Mouse (Mus musculus) left cerebral cortex, postnatal 10 days (tissue): ENCODE measurements around the gene Rars2. TPM values are rescaled to one million over a fixed set of nuclear protein-coding genes. Genes with fewer than 3 reads are reported as not detected.
"Not testable (repeated sequence)": the region's sequence is repeated elsewhere in the genome, so short reads cannot be mapped to it uniquely, and the experiment has no call there.

ENCODE experiments used
- DNase-seq, 2 experiments: peaks; one replicate each; pipeline ENCODE4 v3.0.0; 2021 to 2022; ENCODE audit warnings: low spot score in 2 of 2, mixed read lengths in 1 of 2; ENCODE audit errors: extremely low spot score in 1 of 2
- intact Hi-C: fragments of 180-260 bp; cut with DNase I; formaldehyde crosslinking; loops from one replicate; pipeline ENCODE4 v1.15.1; 2025
- total RNA-seq, 2 experiments: library from RNA; stranded (reverse); gene quantifications; 2 replicates each; pipeline ENCODE4 v1.2.3; 2021

Gene Rars2
- total RNA-seq, result 10 to 100 TPM; 26.9 to 31.4 TPM

DNA sequence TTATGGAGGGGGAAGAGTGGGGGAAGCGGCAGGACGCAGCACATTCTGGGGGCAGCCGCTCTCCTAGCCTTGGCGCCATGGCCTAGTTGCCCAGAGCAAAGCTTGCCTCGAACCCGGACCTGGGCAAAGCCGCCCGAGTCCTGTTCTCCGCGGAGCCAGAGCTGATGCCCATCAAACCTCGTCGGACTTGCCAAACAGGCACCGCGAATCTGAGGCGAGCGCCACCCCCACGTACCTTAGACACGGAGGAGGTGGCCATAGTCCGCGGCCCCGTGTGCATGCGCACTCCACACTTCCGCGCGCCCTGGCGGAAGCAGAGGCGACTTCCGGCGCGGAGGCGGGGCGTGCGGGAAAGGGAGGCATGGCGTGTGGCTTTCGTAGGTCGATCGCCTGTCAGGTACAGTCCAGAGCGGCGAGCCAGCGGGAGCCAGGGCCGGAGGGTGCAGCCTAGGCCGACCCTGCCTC, at the start of gene Rars2, which contains the start of gene Orc3:
TSS of gene Rars2 (plus strand) at position 328 of the 465 bp plus-strand sequence.
TSS of gene Orc3 (minus strand) at position 315 of the 465 bp plus-strand sequence.
- intact Hi-C loops, result no loop called here
- peak; percentile 85 to 95 for DNase-seq

DNA sequence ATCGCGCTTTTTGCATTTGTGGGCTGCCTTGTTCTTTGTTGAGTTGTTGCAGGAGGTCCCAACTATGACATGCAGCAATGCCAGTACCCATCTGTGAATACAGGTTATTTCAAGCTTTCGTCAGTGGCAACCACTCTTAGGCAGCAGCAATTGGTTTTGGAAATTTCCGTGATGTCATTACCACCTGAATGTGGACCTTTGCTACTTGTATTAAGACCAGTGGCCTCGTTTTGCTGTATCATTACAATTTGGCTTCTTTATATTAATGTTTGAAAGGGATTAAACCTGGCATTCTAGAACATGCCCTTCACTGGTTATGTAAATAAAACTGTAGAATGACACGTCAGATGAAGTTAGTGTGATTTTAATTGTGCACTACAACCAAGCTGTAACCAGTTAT, 48.5 kb upstream of the Rars2 start:
- DNase-seq, result no peak
- intact Hi-C loops, result no loop called here

DNA sequence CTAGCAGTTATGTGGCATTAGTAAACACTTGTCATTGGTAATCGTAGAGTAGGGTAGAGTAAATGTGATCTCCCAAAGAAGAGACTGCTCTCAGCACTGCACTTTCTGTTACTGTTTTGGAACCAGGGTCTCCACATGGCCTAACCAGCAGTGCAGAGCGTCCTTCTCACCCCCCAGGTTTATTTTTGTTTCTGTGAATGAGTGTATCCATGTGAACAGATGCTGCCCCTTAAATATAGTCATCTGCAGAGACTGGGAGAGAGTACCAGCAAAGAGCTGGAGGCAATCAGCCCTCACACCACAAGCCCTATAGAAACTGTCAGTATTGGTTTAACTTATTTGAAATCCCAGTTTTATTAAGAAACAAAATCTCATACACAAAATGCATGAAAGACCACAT, 41.9 kb upstream of the Rars2 start:
- no peak for DNase-seq
- intact Hi-C loops, result loop anchor here (10.0 kb wide), 1 partner anchor 352 kb away; no protein-coding TSS in a partner anchor

DNA sequence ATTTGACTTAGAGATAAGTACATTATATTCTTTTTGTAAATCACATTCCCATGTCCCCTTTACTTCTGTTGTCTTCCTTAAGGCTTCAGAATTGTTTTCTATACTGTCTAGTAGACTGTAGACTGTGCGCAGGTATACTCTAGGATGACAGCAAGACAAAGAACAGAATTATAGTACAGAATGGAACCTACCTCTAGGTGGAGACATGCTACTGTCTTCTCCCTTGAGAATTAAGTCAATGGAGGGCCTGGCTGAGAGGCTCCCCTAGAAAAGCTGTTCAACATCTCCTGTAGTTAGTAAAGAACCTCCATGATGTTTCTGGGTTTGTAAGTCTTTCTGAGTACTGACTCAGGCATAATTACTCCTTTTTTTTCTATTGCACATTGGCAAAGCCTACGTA, 37.7 kb upstream of the Rars2 start:
- no peak for DNase-seq
- intact Hi-C loops, result loop anchor here (10.0 kb wide), 1 partner anchor 348 kb away; no protein-coding TSS in a partner anchor

DNA sequence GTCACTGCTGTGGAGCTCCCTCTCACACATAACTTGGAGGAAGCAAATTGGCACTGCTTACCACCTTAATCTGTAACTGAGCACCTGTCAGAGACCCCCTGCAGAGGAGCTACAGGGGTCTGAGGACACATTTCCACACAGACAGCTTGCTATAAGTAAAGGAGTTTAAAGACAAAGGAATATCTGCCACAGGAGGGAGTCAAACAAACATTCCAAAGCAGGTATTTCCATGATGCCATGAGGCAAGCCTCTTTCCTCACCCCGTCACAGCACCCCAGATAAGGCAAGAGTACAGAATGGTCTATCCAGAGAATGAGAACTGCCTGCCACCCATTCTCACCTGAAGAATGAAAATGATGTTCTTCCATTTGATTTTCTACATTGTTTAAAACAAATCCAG, 35.5 kb upstream of the Rars2 start:
- no peak for DNase-seq
- intact Hi-C loops, result loop anchor here (10.0 kb wide), 1 partner anchor 346 kb away; no protein-coding TSS in a partner anchor

DNA sequence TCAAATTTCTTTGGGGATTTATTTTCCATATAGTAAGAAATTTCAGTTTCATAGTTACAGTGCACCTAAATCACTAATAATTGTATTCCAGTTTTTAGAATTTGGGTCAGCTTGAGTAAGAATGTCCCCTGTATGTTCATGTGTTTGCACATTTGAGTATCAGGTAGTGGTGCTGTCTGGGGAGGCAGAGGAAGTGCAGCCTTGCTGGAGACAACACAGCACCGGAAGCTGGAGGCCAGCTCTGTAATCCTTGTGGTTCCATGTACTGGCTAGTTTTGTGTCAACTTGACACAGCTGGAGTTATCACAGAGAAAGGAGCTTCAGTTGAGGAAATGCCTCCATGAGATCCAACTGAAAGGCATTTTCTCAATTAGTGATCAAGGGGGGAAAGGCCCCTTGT, 33.3 kb upstream of the Rars2 start:
- DNase-seq, intact Hi-C loops: not testable (repeated sequence)

DNA sequence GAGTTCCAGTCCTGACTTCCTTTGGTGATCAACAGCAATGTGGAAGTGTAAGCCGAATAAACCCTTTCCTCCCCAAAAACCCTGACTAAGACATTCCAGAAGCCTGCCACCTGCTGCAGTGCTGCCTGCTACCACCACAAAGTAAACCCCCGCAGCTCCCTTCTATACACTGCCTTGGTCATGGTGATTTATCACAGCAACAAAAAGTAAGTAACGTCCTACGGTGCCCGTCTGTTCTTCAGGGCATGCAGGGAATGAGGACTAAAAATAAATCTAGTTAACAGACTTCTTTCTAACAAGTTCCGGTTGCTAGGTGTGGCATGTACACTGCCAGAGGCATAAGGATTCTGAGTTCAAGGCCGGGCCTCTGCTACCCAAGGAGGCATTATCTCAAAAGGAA, 32.8 kb upstream of the Rars2 start:
- no peak for DNase-seq
- intact Hi-C loops, result no loop called here

DNA sequence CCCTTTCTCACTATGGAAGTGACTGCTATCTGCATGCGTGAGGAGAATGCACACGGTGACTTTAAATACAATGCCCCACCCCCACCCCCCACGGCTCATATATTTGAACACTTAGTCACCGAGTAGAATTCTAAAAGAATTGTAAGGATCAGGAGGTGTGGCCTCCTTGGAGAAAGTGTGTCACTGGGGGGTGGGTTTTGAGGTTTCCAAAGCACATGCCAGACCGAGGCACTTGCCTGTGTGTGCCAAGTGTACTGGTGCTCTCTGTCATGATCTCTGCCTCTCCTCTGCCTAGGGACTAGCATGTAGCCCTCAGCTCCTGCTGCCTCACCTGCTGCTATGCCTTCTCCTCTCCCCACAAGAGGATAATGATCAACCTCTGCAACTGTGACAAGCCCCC, 32.3 kb upstream of the Rars2 start:
- intact Hi-C loops, result no loop called here
- DNase-seq, result no peak

DNA sequence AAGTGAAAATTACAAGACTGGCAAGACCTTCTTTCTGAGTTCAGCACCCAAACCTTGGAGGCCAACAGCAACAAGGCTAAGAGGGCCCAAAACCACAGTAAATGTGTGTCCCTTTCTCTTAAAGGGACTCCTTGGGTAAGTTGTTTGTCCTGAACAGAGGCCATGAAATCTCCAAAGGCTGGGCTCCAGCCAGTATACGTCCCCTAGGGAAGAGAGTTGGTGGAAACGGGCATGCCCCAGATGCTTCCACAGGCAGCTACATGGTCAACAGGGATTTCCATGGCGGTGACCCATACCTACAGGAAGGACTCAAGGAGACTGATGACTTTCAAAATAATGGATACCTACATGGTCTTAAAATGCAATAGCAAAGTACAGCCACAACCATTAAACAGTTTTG, 31.3 kb upstream of the Rars2 start:
- no peak for DNase-seq
- intact Hi-C loops, result no loop called here

DNA sequence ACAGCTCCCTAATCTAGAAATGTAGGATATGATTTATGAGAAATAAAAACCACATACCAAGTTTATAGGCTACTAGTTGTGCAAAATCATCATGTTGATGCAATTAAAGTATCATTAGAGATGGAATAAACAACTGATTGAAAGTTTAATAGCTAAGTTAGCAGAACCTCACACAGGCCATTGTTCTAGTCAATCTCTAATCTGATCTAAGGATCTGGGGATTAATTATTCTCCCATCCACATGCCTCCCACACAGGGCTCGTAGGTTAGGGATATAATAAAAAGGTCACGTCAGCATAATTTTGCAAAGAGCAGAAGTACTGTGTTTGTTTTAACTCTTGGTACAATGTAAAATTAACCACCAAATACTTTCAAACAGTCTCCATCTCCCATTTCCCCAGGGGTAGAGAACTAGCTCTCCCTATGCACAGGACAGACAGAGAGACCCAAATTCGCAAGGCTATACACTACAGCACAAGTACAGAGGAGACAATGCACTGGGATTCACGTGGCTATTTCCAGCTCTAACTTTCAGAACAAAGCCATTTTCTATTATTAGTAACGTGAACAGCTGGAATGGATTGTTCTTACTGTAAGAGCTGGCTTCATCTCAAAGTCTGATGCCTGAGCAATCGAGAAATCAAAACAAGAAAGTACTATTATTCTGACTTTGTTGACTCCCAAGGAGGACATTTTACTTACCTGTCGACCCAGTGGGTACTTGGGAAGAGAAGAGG, 29.7 kb upstream of the Rars2 start:
- no peak for DNase-seq
- intact Hi-C loops, result no loop called here

DNA sequence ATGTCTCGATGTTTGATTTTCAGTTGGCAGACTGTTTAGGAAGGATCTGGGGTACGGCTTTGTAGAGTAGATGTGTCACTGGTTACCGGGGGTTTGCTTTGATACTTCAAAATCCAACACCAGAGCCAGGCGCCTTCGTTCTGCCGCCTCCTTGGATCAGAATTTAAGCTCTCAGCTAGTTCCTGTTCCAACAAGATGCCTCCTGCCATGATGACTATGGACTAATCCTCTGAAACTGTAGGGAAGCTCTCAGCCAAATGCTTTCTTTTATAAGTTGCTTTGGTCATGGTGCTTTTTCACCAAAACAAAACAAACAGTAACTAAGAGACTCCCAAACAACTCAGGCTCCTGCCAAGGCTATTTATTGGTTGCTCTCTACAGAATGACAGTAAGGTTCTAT, 11.6 kb upstream of the Rars2 start:
- DNase-seq, result no peak
- intact Hi-C loops, result no loop called here

DNA sequence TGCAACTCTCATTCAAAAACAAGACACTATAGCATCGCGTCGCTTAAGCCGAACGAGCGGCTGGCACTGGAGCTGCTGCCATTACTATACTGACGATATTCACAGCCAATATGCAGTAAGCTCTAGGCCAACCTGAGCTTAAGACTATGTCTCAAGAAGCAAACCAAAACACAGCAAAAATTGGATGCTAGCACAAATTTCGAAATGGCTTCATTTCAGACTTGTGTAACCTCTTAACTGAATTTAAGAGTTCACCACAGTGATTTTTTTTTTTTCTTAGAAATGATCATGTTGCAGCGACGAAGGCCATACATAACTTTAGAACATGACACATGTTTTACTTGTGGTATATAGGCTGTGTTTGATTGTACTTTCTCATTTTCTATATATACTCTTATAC, 8.1 kb upstream of the Rars2 start:
- intact Hi-C loops, result no loop called here
- no peak for DNase-seq

DNA sequence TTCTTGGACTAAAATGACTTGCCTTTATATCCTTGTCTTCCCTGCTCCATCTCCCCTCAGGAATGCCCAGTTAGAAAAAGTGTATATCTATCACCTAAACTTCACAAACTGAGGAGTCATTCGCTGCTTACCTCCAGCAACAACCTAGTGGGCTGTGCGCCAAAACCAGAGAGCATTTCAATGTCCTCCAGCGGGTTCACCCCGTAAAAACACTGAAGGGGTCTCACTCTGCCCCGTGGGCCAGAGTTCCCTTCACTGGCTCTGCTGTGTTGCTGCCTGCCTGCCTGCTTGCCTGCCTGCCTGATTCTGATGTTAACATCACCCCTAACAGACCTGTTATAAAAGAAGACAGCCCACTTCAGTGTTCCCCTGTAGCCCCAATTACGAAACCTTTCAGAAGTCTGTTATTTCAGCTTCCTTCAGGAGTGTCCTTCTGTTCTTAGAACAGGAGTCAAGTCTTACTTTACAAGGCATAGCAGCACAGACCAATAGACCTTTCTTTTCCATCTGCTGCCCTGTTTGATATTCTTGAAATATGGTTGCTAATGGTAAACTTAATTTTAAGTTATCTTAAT, 1.1 kb upstream of the Rars2 start:
- intact Hi-C loops, result no loop called here
- DNase-seq, result peak in 1 of 2 experiments; percentile 42

DNA sequence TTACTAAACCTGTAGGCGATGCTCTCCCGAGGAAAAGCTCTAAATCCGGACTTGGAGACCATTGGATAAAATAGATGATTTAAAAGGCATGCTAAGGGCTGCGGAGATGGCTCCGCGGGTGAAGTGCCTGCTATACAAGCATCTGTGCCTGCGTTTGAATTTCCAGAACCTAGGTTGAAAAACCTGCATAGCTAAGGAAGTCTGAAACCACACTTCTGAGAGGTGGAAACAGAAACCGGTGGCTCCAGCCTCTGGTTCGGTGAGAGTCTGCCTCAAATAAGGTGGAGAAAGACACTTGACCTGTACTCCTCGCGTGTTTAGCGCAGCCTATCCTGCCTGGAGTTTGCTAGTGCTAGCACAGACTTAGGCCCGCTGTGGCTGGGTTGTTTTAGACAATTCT, 546 bp downstream of the Rars2 start:
- intact Hi-C loops, result no loop called here
- no peak for DNase-seq

DNA sequence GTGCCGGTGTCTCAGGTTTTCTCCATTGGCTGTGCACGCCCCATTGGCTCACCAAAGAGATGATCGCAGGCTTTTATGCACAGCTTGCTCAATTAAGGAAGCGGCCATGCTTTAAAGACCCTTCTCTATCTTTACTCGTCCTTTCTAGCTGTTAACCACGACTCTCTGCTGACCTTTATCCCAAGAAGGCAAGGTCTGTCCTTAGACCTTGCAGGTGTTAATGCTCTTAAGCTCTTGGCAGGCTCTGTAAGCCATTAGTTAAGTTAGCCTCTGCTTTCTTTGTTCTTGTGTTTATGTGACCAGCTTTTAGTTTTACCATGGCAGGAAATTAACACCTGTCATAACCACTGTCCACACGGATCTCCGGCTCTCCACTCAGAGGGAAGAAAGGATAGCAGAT, 1.4 kb downstream of the Rars2 start:
- no peak for DNase-seq
- intact Hi-C loops, result no loop called here

DNA sequence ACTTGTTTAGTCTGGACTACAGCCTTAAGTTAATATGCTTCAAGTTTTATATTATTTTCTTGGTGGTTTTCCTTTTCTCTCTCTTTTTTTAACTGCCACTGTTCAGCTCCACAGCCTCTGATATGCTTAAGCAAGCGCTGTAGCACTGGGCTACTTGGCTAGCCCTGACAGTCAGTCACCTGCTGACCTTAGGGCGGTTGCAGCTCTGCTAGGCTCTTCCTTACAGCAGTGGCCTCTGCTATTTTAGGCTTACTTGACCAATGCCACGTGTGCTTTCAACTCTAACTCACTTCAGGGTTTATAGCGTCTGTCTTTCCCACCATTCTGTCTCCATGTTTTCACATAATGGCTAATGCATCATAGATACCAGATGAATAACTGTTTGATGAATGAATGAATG, 10.8 kb downstream of the Rars2 start:
- no peak for DNase-seq
- intact Hi-C loops, result no loop called here

DNA sequence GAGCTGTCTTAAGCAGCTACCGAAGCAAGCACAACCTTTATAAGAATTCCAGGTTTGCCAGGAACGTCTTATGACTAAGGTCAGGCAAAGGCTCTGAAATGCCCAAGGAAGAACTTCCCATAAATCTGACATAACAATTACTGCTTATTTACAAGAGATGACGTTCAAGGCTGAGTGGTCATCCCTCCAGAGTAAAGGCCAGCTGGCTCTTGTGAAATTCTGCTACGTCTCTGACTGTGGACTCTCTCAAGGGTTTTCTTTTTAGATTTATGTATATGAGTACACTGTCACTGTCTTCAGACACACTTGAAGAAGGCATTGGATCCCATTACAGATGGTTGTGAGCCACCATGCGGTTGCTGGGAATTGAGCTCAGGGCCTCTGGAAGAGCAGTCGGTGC, 11.6 kb downstream of the Rars2 start:
- no peak for DNase-seq
- intact Hi-C loops, result no loop called here

DNA sequence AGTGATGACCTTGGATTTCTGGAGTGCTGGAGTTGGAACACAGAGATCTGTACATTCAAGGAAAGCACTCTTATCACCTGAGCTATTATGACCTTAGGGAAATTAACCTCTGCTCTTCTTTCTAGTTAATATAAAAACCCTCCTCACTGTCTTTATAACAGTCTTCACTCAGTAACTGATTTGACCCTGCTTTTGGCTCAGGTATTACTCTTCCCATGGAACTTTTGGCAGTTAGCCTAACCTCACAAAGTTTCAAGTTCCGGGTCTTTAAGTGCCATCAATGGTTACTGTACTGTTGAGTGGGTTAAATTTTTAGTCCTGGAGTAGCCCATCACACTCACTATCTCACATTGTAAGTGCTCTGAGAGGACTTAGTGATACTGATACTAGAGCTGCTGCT, 15.2 kb downstream of the Rars2 start:
- DNase-seq, result no peak
- intact Hi-C loops, result no loop called here

DNA sequence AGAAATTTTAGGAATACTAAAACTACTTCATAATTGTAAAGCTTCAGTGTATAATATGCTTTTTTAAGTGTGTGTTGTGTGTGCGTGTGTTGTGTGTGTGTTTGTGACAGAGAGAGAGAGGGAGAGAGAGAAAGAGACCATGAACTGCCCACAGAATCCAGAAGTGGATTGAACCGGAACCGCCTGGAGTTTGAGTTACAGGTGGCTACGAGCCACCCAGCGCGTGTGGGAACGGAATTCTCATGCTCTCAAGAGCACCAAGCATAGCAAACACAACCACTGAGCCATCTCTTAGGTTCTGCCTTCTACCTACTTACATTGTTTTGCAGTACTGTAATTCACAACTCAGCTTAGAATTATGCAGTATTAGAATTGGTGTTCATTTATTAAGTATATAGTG, 19.4 kb downstream of the Rars2 start:
- intact Hi-C loops, result no loop called here
- DNase-seq, result no peak

DNA sequence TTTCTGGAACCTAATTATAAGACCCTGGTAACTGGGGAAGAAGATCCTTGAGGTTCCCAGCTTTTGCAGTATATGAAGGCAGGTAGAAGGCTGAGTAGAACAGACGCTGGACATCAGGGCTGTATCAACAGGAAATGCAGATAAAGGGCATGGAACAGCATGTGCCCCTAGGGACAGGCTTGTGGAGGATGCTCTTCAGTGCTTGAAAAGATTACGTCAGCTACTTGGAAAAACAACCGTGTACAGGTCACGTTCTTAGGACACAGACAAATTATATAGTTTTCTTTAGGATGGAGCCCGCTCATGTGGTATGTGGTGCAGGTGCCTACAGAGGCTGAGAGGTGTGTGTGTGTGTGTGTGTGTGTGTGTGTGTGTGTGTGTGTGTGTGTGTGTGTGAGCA, 21.3 kb downstream of the Rars2 start:
- no peak for DNase-seq
- intact Hi-C loops, result no loop called here

DNA sequence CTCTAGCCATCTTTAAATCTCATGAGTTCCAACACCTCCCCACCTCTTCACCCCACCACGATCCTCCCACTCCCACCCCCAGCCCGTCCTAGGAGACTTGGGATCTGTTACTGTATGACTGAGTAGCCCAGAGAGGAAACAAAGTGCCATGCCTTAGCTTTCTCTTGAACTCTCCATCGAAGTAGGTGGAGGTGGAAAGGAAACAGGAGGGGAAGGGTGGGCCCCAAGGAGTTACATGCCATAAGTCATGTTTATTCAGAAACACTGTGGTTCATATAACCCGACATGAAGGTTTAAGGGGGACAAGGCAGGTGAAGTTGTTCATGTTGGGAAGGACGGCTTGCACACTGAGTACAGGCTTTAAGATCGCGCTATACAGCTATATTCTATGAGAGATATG, 22.6 kb downstream of the Rars2 start:
- intact Hi-C loops, result no loop called here
- no peak for DNase-seq
